Mouse (Mus musculus) c-Kit-positive CD71-negative TER-119-negative erythroid progenitor cells, embryonic 14.5 days (primary cell): ENCODE measurements at regions not wholly inside any gene's neighbourhood (a gene's known extent, or its start where the extent isn't known, plus 50 kb on each side); places are given as distances from the start of the nearest gene placed in this dataset.

Experiments used
- DNase-seq: peaks from one replicate; pipeline ENCODE4 v3.0.0-alpha.2; 2013; ENCODE audit warnings: low read depth

DNA sequence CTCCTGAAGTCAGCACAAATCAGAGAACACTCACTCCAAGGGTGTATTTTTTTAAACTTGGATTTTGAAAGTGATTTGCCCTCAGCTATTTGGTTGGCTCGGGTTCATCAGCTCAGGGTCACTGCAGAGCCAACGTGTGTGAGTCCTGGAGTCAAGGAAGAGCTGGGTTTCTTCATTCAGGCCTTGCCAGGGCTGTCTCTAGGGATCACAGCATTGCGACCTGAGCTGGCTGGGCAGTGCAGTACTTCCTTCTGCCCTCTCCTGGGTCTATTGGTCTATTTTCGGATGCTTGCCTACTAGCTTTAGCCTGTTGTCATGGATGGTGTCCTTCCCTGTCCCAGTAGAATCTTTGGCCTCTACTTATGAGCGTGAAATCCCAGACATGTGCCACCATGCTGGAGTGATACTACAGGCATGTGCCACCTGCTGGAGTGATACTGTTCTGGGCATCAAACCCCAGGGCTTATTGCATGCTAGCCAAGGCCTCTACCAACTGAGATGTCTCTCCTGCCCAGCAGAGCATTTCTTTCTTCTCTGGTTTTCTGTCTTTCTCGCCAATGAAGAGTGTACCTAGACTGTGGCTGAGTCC, 211.7 kb upstream of the Rbfox1 start:
- DNase-seq: no peak

DNA sequence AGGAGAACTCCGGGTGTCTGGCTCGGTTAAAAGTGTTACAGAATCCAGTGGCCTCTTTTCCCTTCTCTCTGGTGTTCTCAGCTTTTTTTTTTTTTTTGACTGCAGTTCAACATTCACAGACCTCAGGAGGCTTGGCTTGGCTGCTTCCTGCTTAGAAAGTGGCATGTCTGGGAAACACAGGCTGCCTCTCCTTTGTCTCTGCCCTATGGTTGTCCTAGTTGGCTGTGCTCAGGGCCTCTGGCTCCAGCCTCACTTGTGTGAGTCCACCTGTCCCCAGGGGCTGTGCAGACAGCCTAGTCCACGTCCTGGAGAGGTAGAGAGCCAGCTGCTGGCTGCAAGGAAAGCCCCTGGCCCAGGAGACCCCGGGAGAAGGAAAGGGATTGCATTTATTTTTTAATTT, 212.3 kb upstream of the Rbfox1 start:
- no peak for DNase-seq

DNA sequence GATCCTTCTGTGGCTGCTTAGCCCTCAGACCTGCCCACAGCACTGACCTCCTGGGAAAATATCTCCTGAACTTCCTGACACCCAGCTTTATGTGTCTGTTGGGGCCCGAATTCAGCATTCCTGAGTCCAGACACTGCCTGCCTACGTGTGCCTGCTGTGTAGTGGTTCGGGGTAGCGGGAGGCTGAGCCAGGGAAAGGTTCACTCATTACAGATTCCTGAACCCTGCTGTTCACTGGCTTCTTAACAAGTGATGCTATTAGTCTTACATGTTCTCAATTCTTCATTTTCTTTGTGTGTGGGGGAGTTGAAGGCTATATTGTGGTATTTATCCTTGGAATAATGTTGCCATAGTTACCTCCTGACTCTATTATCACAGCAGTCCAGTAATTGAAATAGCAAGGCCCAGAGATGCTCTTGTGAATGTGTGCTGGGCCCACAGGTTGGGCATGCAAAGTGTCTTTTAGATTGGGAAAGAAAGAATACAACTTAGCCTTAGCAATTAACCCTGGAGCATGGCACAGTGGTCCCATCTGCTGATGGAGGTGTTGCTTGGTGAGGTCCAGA, 216.7 kb upstream of the Rbfox1 start:
- DNase-seq: no peak

DNA sequence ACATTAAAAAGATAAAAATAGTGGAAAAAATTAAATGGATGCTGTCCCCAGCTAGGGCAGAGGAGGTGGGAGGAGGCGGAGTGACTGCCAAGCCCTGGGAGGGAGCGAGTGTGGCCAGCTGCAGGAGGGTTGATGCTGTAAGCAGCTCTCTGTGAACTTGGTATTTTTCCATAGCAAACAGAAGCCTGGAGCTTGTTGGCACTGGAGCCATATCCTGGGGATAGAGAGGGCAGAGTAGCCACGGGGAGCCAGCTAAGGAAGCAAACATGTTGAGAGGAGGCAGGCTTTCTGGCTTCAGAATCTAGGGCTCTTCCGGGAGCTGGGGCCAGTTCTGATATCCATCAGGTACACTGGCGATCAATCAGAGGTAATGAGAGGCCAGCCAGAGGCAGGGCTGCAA, 223.2 kb upstream of the Rbfox1 start:
- no peak for DNase-seq

DNA sequence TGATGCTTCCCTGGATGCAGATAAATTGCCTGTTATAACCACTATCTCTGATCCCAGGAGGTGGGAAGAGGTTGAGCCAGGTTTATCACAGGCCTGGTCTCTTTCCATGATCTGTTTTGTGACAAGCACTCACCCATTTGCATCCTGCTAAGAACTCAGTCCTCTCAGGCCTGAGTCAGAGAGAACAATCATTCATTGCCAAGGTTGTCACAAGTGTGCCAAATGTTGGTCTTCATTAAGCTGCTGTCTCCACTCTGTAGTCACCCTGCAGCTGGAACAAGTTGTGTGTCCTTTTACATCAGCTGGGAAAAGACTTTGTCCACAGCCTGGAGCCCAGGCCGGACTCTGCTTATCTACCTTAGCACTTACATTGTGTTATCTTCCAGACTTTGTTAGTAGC, 233.6 kb upstream of the Rbfox1 start:
- DNase-seq: no peak

DNA sequence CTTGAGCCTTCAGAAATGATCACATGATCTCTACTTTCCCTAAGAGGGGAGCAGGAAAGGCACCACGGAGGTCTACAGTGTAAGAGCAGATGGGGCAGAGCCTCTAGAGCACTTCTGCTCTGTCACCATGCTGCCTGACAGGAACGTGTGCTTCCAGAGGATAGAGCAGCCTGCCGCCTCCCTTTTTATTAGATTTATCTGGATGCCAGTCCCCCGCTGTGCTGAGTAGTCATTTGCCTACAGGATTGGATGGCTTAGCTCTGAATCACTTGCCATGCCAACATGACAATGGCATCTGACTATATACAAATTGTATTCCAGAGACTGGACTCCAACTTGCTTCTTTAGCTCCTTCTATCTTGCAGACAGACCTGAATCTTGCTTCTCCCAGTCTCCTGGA, 234.2 kb upstream of the Rbfox1 start:
- DNase-seq: no peak

DNA sequence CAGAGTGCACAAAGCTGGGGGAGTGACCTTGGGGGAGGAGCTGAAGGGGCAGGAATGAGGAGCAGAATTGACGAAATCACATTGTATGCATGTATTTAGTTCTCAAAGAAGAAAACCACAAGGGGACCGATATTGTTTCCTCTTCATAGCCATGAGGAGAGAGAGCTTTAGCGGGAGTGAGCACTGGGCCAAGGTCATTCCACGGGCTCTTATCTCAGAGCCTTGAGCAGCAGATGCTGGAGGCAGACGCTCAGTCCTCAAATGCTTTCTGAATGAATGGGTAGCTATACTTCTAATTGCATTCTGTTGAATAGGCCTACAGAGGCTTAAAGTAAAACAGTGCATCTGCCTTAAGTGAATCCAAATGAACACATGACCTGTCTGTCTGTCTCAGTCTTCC, 245.2 kb upstream of the Rbfox1 start:
- DNase-seq: no peak

DNA sequence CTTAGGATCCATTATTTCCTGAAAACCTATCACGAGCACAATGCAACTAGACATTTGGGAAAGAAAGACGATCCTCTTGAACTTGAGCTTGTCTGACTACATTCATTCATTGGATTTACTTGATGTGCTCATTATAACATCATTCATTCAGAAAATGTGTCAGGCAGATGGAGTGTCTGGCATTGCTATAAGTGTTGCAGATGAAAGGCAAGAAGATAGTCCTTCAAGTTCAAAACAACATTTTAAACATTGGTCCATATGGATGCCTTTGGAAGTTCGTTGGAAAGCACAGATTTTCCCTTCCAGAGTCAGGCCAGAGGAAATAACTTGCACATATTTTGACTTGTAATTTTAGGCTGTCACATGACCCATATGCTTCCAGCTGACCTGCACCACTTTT, 255.2 kb upstream of the Rbfox1 start:
- DNase-seq: no peak

DNA sequence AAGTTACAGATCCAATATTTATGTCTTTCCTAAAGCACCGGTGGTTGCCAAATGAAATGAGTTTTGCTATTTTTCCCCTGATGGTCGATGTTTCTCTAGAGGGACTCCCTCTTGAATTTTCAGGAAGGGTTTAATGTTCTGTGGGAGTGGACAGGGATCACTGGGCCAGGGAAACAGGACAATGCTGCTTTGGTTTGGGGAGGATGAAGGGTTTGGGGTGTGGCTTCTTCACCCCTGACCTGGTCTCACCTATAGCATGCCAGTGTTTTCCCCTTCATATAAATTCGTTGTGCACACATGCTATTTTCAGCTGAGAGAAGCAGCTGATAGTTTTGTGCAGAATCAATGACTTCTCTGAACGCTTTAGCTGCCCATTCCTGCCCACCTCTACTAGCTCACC, 257.2 kb upstream of the Rbfox1 start:
- no peak for DNase-seq

DNA sequence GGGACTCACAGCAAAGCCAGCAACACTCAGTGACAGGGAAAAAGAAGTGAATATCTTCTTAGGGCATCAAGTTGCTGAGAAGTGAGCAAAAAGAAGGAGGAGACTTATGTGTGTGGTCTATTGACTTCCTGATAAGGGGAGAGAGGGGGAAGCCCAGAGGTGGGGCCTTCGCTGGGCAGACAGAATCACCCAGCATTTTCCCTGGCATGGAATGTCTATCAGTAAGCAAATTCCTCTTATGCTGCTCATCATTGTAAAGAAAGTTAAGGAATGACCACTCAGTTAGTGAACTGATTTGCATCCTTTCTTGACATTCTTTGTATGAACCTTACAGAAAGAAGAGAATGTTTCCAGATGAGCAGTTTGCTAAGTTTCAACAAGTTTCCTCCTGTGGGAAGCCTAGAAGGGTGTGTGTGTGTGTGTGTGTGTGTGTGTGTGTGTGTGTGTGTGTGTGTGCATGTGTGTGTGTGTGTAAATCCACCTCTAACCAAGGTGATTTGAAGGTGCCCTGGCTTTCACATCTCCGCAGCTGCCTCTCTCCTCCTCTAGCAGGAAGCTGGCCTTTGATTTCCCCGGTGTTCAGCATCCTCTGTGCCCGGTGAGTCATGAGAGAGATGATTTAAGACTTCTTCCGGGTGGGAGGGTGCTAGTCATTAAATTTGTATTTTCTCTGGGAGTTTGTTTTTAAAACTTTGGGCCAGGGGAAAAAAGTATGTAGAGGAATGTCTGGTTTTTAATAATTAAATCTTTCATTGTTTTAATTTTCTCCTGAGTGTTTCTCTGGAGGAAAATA, 257.8 kb upstream of the Rbfox1 start:
- DNase-seq: no peak

DNA sequence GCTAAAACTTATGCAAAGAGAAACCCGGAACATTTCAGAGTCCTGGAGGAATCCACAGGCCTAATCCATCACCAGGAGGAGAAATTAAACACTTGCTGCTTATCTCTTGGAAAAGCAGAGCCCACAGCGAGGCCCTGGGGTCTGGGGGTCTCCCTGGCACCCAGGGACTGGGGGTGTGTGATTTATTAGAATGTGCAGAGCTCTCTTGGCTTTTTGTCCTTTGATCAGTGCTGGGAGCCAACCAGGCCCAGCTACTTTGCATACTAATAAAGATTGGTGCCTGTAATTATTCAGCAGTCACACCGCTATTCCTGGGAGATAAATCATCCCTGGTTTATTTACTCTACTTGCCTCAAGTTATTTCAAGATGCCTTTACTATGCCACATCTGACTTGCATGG, 260.0 kb upstream of the Rbfox1 start:
- DNase-seq: no peak

DNA sequence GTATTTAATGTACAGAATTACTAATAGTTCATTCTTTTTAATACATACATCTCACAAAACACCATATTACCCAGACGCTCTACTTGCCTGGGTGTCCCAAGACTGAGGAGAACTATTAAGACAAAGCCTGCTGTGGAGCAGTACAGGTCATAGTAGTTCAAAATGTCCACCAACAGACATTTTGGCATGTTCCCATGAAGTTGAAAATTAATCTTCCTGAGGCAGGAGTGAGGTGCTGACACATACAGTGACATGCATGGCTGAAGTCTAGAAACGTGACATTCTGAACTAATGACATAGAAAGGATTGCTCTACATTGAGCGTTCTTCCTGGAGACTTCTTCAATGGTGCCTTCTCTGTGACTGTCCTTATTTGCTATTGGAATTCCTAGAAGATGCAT, 264.6 kb upstream of the Rbfox1 start:
- no peak for DNase-seq

DNA sequence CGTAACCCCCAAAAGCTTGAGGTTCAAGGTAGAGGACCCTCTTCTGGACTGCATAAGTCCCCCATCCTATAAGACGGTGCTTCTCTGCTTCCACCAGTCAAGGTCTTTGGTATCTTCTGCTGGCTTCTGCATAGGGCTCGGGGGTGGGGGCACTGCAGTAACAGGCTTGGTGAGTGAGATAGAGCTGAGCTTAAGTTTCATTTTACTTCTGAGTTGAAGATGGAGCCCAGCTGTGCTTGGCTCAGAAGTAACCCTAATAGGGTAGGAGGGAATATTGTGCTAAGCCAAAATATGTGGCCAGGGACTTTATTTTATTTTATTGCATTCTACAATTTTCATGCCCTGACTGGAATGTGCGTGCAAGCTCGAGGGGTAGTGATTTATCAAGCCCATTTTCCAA, 268.8 kb upstream of the Rbfox1 start:
- no peak for DNase-seq

DNA sequence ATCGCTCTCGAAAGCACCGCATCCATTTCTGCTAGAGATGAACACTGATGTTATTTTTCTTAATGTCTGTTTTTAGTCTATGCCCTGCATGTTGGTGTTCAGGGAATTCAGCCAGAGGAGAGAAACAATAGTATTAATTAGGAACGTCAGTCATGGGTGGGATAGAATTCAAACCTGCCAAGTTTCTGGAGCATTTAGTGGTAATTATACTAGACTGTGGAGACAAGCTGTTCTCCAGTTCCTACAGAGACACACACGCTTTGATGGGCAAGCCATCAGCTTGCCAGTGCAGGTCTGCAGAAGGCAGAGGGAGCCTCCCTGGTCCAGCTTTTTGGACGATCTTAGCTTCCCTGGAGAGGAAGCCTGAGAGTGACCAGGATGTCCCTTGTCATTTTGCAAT, 289.8 kb upstream of the Rbfox1 start:
- DNase-seq: no peak

DNA sequence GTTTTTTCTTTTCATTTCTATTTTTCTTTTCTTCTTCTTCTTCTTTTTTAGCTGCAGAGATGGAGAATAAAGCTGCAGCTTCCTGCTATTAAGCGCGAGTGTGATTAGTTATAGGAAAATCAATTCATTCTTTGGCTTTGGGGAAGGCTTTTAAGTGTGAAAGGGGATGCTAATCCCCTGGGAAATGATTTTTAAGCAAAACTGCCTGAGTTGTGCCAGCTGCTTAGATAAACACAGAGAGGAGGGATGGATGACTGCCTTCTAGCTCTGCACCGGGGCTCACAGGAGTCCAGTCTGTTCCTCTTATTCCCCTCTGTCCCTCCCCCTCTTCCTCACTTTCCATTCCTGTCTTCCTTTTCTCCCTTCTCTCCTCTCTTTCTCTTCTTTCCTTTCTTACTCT, 306.8 kb upstream of the Rbfox1 start:
- DNase-seq: no peak

DNA sequence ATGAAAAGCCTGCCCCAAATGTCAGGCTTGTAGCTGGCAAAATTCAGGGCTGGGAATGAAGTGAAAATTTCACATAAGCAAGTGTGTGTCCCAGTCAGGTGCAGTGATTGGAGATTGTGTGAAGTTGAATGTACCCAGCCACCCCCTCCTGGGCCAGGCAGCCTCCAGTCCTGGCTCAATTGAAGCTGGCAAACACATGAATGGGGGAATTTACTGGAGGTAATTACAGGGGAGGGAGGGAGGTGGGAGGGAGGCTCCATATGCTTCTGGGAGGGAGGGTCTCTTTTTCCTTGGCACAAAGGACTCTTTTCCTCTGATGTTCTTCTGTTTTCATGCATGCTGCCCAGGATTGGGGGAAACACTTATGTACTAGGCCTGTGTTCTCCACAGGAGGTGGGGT, 312.4 kb upstream of the Rbfox1 start:
- DNase-seq: no peak

DNA sequence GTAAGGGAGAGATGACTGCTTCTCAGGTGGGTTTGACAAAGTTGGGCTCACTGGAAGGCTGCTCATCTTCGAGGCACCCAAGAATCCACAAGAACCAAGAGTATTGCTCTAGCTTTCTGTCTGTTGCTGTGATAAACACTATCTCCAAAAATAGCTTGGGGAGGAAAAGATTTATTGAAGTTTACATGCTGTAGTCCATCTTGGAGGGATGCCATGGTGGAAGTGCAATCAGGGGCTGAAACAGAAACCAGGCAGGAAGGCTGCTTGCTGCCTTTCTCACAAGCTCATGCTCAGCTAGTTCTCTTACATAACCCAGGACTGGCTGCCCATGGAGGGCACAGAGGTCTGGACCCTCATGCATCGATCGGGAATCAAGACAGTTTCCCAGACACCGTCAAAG, 314.5 kb upstream of the Rbfox1 start:
- DNase-seq: no peak

DNA sequence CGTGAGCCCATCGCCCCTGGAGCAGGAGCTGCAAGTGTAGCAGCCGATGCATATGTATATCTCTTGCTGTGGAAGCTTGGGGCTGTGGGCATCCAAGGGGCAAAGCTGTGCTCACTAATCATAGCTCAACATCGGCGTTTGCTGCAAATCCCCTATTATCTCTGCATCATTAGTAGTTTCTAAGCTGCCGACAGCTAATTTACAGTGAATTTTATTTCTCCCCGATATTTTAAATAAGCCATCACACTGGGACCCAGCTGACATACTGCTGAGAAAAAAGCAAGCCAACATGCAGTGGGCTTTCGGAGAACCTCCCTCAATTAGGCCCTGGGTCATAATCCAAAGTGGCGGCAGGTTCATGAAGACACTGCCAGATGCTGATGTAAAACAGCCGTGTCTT, 313.3 kb upstream of the Eef2kmt start:
- no peak for DNase-seq

DNA sequence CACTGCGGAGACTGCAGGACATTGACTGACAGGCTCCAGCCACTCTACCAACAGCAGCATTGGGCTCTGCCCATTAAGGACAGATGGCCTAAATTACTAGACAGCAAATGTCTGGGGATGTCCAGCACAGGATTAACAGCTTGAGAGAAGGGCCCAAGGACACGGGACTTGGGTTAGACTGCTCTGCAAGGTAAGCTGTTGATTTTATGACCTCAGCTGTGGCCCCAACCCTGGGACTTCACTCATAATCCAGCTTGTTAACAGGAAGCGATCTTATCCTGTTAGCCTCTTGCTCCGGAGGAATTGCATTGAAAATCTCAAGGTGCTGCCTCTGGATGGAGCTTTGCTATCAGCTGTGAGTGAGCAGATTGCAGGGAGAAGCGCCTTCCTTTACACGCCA, 293.2 kb upstream of the Eef2kmt start:
- DNase-seq: no peak

DNA sequence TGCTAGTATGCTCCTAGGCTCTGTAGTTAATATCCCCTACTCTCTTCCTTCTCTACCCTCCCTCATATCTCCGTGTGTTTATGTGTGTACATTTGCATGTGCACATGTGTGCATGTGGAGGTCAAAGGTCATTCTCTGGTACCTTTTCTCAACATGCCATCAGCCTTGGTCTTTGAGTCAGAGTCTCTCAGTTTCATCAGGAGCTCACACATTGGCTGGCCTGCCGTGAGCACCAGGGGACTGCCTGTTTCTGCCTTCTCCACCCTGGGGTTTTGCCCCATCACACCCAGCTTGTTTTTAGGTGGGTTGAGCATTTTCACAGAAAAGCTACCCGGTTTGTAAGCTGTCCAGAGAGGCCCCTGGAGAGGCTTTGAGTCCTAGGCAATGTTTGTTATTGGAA, 292.8 kb upstream of the Eef2kmt start:
- DNase-seq: no peak

DNA sequence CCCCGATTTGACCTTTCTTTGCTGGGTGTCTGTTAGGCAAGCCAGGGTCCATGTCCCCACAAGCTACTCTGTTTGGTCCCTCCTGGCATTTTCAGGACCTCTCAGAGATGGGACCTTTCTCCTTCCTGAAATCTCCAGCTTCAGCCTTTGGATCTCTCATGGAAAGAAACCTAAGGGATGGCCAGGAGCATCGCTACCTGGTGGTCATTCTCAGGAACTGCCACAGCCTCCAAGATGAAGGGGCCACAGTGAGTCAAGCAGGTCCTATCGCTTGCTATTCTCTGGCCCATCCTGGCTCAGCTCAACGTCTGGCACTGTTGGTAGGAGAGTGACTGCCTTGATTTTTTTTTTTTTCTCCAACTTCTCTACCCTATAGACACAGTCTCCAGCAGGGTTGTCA, 291.0 kb upstream of the Eef2kmt start:
- no peak for DNase-seq

DNA sequence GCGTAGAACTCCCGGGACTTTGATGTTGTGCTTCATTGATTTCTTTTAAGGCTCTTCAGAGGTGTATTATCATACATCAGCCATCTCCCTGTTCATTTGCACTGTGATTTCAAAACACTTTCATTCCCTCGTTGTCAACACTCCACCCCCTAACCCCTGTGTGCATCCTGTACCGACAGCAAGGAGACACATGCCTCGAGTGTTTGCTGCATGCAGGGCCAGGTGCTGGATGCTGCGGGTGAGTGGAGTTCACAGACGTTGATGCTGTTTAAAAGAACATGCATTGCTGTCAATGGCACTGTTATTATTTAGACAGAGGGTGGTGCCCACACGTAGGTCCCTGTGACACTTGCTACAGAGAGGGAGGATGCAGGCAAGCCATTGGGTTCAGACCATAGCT, 290.0 kb upstream of the Eef2kmt start:
- DNase-seq: no peak

DNA sequence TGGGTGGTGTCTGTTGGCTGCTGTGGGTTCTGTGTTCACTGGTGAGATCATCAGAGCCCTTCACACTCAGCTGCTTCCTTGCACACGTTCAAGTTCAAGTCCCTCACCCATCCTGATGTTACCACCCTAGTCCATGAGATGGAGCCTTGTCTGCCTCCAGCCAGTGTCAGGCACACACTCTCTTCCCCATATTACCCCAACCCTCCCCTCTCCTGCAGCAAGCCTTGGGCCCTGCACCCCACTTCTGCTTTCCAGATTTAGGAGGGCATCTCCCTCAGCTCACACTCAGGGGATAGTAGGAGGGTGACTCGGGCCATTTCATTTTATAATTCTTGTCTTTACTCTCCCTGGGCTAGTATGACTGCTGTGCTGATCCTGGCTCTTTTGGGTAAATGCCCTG, 288.7 kb upstream of the Eef2kmt start:
- DNase-seq: no peak
